Mouse (Mus musculus) midbrain, embryonic 14.5 days (tissue): ENCODE data around the gene Tomm20. TPM values are rescaled to one million over a fixed set of nuclear protein-coding genes. Genes with fewer than 3 reads are reported as not detected.
A peak's percentile ranks its signal among the peaks of the same experiment; 100 is the strongest.

Experiments
- ATAC-seq: fragments of 200-750 bp; cut with Nextera tagmentation; 2 replicates; pipeline ENCODE4 v1.8.0; 2017; ENCODE audit warnings: moderate number of reproducible peaks, moderate library complexity; ENCODE audit not compliant: low FRiP score, low TSS enrichment
- DNase-seq: peaks from one replicate; pipeline ENCODE4 v3.0.0-alpha.2; 2015
- H3K27ac ChIP-seq: fragments of 300-500 bp; sonication (generic); replicated peaks from 2 replicates; pipeline ENCODE4 v1.5.1; 2014; ENCODE audit warnings: mild to moderate bottlenecking, low read depth, low read length, moderate library complexity
- H3K27me3 ChIP-seq: fragments of 300-500 bp; sonication (generic); 2 replicates; pipeline ENCODE4 v1.6.1; 2014; ENCODE audit warnings: low read length, control low read depth, mixed read lengths; ENCODE audit not compliant: control insufficient read depth, insufficient read depth
- H3K36me3 ChIP-seq: fragments of 300-500 bp; sonication (generic); 2 replicates; pipeline ENCODE4 v1.6.1; 2014; ENCODE audit warnings: low read length, control low read depth; ENCODE audit not compliant: control insufficient read depth, insufficient read depth
- H3K4me1 ChIP-seq: fragments of 300-500 bp; sonication (generic); 2 replicates; pipeline ENCODE4 v1.6.1; 2014; ENCODE audit warnings: mild to moderate bottlenecking, antibody characterized with exemption, low read length, control low read depth; ENCODE audit not compliant: control insufficient read depth, insufficient read depth
- H3K4me2 ChIP-seq: fragments of 300-500 bp; sonication (generic); 2 replicates; pipeline ENCODE4 v1.6.1; 2014; ENCODE audit warnings: mild to moderate bottlenecking, low read length, moderate library complexity
- H3K4me3 ChIP-seq: fragments of 300-500 bp; sonication (generic); replicated peaks from 2 replicates; pipeline ENCODE4 v1.5.1; 2014; ENCODE audit warnings: low read depth, low read length
- H3K9ac ChIP-seq: fragments of 300-500 bp; sonication (generic); replicated peaks from 2 replicates; pipeline ENCODE4 v1.6.1; 2014; ENCODE audit warnings: mild to moderate bottlenecking, low read length, moderate library complexity
- H3K9me3 ChIP-seq: fragments of 300-500 bp; sonication (generic); 2 replicates; pipeline ENCODE4 v1.6.1; 2016; ENCODE audit warnings: low read length, control low read depth, mixed read lengths; ENCODE audit not compliant: control insufficient read depth
- WGBS: fragments of 180-500 bp; shearing (Covaris S2); extraction: QIAGEN DNeasy Blood & Tissue Kit; methylation state at CpG from one replicate; pipeline ENCODE4 v1.1.7; 2014; 5-methylcytosine and 5-hydroxymethylcytosine counted together
- polyA plus RNA-seq: library from polyadenylated mRNA; unstranded; fragments of >200 nt; fragmentation: Nextera tagmentation; extraction: Ambion mirVana; gene quantifications from 2 replicates; pipeline ENCODE4 v1.2.1, GENCODE M21; 2014

The Tomm20 gene
- polyA plus RNA-seq, 1 experiment from 2014 or later, result 205 TPM

GRCm38 (mm10) chr8:126978028-126978427 lies 32.4 kb upstream of the Tomm20 start:
- Histone ChIP-seq H3K4me3 (no peak overlapping the region), H3K27me3 (peaks cover 3% of the 10 kb centered on the region; the same call in 1 of the 2 replicates), H3K4me1 (no peaks in the 10 kb centered on the region), H3K36me3 (no peaks in the 10 kb centered on the region), H3K9me3 (no peaks in the 10 kb centered on the region), H3K4me2 (no peak overlapping the region), H3K9ac (no peak overlapping the region), H3K27ac (no peak overlapping the region)
- no peak for ATAC-seq
- no peak for DNase-seq
- 83% methylated on average over 10 of the region's 10 CpGs for WGBS

- no peak for DNase-seq
- H3K9me3 ChIP-seq, result no peaks in the 10 kb centered on the region
- 68% methylated on average over 8 of the region's 8 CpGs for WGBS
- H3K36me3 ChIP-seq, result no peaks in the 10 kb centered on the region
- H3K4me3 ChIP-seq, result no peak overlapping the region
- H3K9ac ChIP-seq, result no peak overlapping the region
- H3K27me3 ChIP-seq, result peaks cover 3% of the 10 kb centered on the region; the same call in 1 of the 2 replicates
- no peaks in the 10 kb centered on the region; the same call in 1 of the 2 replicates for H3K4me1 ChIP-seq
- no peak for ATAC-seq
- H3K4me2 ChIP-seq, result no peak overlapping the region
- no peak overlapping the region for H3K27ac ChIP-seq
Observed at GRCm38 (mm10) chr8:126976608-126977348, 31.1 kb upstream of the Tomm20 start.

- H3K9me3 ChIP-seq, result no peaks in the 10 kb centered on the region
- no peaks in the 10 kb centered on the region for H3K36me3 ChIP-seq
- H3K4me2 ChIP-seq, result no peak overlapping the region
- no peak overlapping the region for H3K4me3 ChIP-seq
- 13% methylated on average over 1 of the region's 1 CpGs for WGBS
- no peak overlapping the region for H3K9ac ChIP-seq
- DNase-seq (peak; percentile 88), ATAC-seq (no peak)
- H3K27me3 ChIP-seq, result peaks cover 3% of the 10 kb centered on the region; the same call in 1 of the 2 replicates
- 0 out of 2 replicates have a peak overlapping the region, but pooled peaks have one; percentile 26 for H3K27ac ChIP-seq
- no peaks in the 10 kb centered on the region; the same call in 1 of the 2 replicates for H3K4me1 ChIP-seq
Observed at GRCm38 (mm10) chr8:126975706-126976105, 30.1 kb upstream of the Tomm20 start.

GRCm38 (mm10) chr8:126974511-126974910 lies 28.9 kb upstream of the Tomm20 start:
- peaks cover 3% of the 10 kb centered on the region; the same call in 1 of the 2 replicates for H3K27me3 ChIP-seq
- H3K36me3 ChIP-seq, result no peaks in the 10 kb centered on the region
- H3K9me3 ChIP-seq, result no peaks in the 10 kb centered on the region
- H3K4me3 ChIP-seq, result no peak overlapping the region
- no peak overlapping the region for H3K4me2 ChIP-seq
- H3K4me1 ChIP-seq, result peaks cover 4% of the 10 kb centered on the region
- H3K9ac ChIP-seq, result no peak overlapping the region
- DNase-seq (no peak), ATAC-seq (no peak)
- H3K27ac ChIP-seq, result no peak overlapping the region
- WGBS, result 73% methylated on average over 4 of the region's 4 CpGs

GRCm38 (mm10) chr8:126973686-126974265 lies 28.1 kb upstream of the Tomm20 start:
- Histone ChIP-seq H3K36me3 (peaks cover 6% of the 10 kb centered on the region; the same call in 1 of the 2 replicates), H3K9ac (no peak overlapping the region), H3K27ac (no peak overlapping the region), H3K27me3 (peaks cover 3% of the 10 kb centered on the region; the same call in 1 of the 2 replicates), H3K4me2 (no peak overlapping the region), H3K9me3 (no peaks in the 10 kb centered on the region), H3K4me1 (peaks cover 4% of the 10 kb centered on the region), H3K4me3 (no peak overlapping the region)
- no peak for ATAC-seq
- DNase-seq, result no peak
- 75% methylated on average over 9 of the region's 9 CpGs for WGBS

GRCm38 (mm10) chr8:126972649-126973048 lies 27.0 kb upstream of the Tomm20 start:
- no peak overlapping the region for H3K9ac ChIP-seq
- peaks cover 12% of the 10 kb centered on the region for H3K36me3 ChIP-seq
- peaks cover 3% of the 10 kb centered on the region; the same call in 1 of the 2 replicates for H3K27me3 ChIP-seq
- no peak overlapping the region for H3K27ac ChIP-seq
- H3K9me3 ChIP-seq, result no peaks in the 10 kb centered on the region
- no peak overlapping the region for H3K4me3 ChIP-seq
- WGBS, result 78% methylated on average over 2 of the region's 2 CpGs
- ATAC-seq (no peak), DNase-seq (no peak)
- peaks cover 4% of the 10 kb centered on the region for H3K4me1 ChIP-seq
- no peak overlapping the region for H3K4me2 ChIP-seq

GRCm38 (mm10) chr8:126972102-126972501 lies 26.5 kb upstream of the Tomm20 start:
- Histone ChIP-seq H3K9ac (no peak overlapping the region), H3K27me3 (peaks cover 3% of the 10 kb centered on the region; the same call in 1 of the 2 replicates), H3K4me2 (no peak overlapping the region), H3K27ac (no peak overlapping the region), H3K4me1 (peaks cover 4% of the 10 kb centered on the region), H3K4me3 (no peak overlapping the region), H3K9me3 (no peaks in the 10 kb centered on the region), H3K36me3 (peaks cover 18% of the 10 kb centered on the region)
- no peak for DNase-seq
- no peak for ATAC-seq
- WGBS, result 96% methylated on average over 2 of the region's 2 CpGs

- Histone ChIP-seq H3K27me3 (no peaks in the 10 kb centered on the region), H3K9me3 (no peaks in the 10 kb centered on the region), H3K4me3 (peak overlapping the region; percentile 78), H3K9ac (peak overlapping the region; percentile 71), H3K27ac (peak overlapping the region; percentile 87), H3K36me3 (peaks cover 26% of the 10 kb centered on the region), H3K4me1 (peaks cover 4% of the 10 kb centered on the region), H3K4me2 (peak overlapping the region; percentile 88)
- DNase-seq (no peak), ATAC-seq (peak; percentile 47)
- 10% methylated on average over 13 of the region's 13 CpGs for WGBS
Observed at GRCm38 (mm10) chr8:126971314-126971664, 25.6 kb upstream of the Tomm20 start.
